Mouse (Mus musculus) erythroid progenitor cell, adult 5-6 weeks (primary cell): ENCODE data around the gene Zfp704. TPM values are rescaled to one million over a fixed set of nuclear protein-coding genes. Genes with fewer than 3 reads are reported as not detected.

Experiments used
- ATAC-seq: replicated peaks from 2 replicates; pipeline ENCODE4 v1.8.0; 2016; ENCODE audit warnings: moderate number of reproducible peaks, mild to moderate bottlenecking, moderate TSS enrichment, inconsistent platforms; ENCODE audit not compliant: poor library complexity, low FRiP score, severe bottlenecking
- total RNA-seq, 2 experiments: library from RNA; stranded (forward) in 1 of 2; stranded (reverse) in 1 of 2; fragments of 150-400 nt in 1 of 2; fragments of 186-747, 209-891 nt in 1 of 2; gene quantifications; 2 replicates each; pipeline versions ENCODE4 v1.2.3 to v1.2.4; 2015 to 2017; ENCODE audit warnings: low replicate concordance in 2 of 2

The Zfp704 gene
- total RNA-seq, 2 experiments from 2014 or later: 1.1 to 2.9 TPM

DNA sequence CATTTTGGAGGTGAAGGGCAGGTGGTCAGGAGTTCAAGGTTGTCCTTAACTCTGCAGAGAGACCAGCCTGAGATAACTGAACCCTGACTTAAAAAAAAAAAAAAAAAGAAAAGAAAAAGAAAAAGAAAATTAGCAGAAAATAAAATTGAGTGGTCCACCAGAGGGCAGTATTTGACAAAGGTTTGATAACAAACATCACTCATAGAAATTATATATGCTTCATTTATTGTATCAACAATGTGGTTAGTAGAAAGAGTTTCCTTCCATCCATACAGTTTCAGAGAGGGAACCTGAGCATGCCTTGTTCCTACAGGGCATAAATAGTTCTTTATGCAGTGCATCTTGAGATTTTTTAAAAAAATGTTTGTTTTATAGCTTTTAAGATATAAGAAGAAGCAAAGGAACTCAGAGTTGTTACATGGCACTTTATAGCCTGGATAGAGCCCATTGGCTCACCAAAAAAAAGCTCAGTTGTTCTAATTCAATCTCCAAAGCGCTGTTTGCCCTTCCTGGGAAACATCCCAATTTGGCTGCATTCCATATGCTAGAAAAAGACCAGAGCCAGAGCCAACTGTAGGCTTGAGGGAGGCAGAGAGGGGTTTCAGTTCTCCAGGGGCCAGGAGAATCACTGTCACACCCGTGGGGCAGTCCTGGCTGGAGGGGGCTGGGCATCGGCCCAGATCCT is 209.5 kb downstream of the Zfp704 start:
- ATAC-seq: no peak

GRCm38 (mm10) chr3:9398271-9398670 is 211.6 kb downstream of the Zfp704 start:
- no peak for ATAC-seq
